Mouse (Mus musculus) limb, embryonic 15.5 days (tissue): ENCODE results near the gene C2. TPM values are rescaled to one million over a fixed set of nuclear protein-coding genes. Genes with fewer than 3 reads are reported as not detected.

Source experiments
- ATAC-seq: fragments of 200-750 bp; cut with Nextera tagmentation; 2 replicates; pipeline ENCODE4 v1.8.0; 2017; ENCODE audit warnings: low read depth, moderate TSS enrichment; ENCODE audit not compliant: insufficient number of reproducible peaks, low FRiP score, low TSS enrichment
- H3K27ac ChIP-seq: fragments of 300-500 bp; sonication (generic); 2 replicates; pipeline ENCODE4 v1.5.1; 2015; ENCODE audit warnings: moderate library complexity, mild to moderate bottlenecking, inconsistent platforms
- H3K27me3 ChIP-seq: fragments of 300-500 bp; sonication (generic); 2 replicates; pipeline ENCODE4 v1.6.1; 2015; ENCODE audit warnings: inconsistent platforms
- H3K36me3 ChIP-seq: fragments of 300-500 bp; sonication (generic); 2 replicates; pipeline ENCODE4 v1.6.1; 2015; ENCODE audit warnings: inconsistent platforms
- H3K4me1 ChIP-seq: fragments of 300-500 bp; sonication (generic); 2 replicates; pipeline ENCODE4 v1.6.1; 2015; ENCODE audit warnings: inconsistent platforms
- H3K4me2 ChIP-seq: fragments of 300-500 bp; sonication (generic); 2 replicates; pipeline ENCODE4 v1.6.1; 2015; ENCODE audit warnings: mild to moderate bottlenecking, inconsistent platforms
- H3K4me3 ChIP-seq: fragments of 300-500 bp; sonication (generic); 2 replicates; pipeline ENCODE4 v1.5.1; 2015; ENCODE audit warnings: mild to moderate bottlenecking, inconsistent platforms
- H3K9ac ChIP-seq: fragments of 300-500 bp; sonication (generic); 2 replicates; pipeline ENCODE4 v1.6.1; 2015; ENCODE audit warnings: inconsistent platforms
- H3K9me3 ChIP-seq: fragments of 300-500 bp; sonication (generic); 2 replicates; pipeline ENCODE4 v1.6.1; 2016; ENCODE audit warnings: inconsistent platforms
- WGBS: fragments of 180-500 bp; shearing (Covaris S2); methylation state at CpG from one replicate; pipeline ENCODE4 v1.1.7; 2015; 5-methylcytosine and 5-hydroxymethylcytosine counted together
- polyA plus RNA-seq: library from polyadenylated mRNA; unstranded; fragments of >200 nt; fragmentation: Nextera tagmentation; extraction: Ambion mirVana; gene quantifications from 2 replicates; pipeline ENCODE4 v1.2.1, GENCODE M21; 2015

Gene C2
- polyA plus RNA-seq, 1 experiment from 2014 or later, result 5.2 TPM

GRCm38 (mm10) chr17:34893072-34893824, 4.8 kb downstream of the C2 start:
- Histone ChIP-seq H3K36me3 (peaks cover 8% of the 10 kb centered on the region; the same call in 1 of the 2 replicates), H3K4me2 (peak overlapping the region; percentile 84), H3K9ac (no peak overlapping the region), H3K9me3 (no peaks in the 10 kb centered on the region), H3K4me1 (peaks cover 33% of the 10 kb centered on the region), H3K4me3 (peak overlapping the region; percentile 74), H3K27ac (peak overlapping the region; percentile 93), H3K27me3 (no peaks in the 10 kb centered on the region)
- ATAC-seq, result no peak
- whole genome bisulfite sequencing, result 68% methylated on average over 12 of the region's 12 CpGs

GRCm38 (mm10) chr17:34891377-34891776, 6.7 kb downstream of the C2 start:
- H3K27me3 ChIP-seq, result no peaks in the 10 kb centered on the region
- no peaks in the 10 kb centered on the region for H3K9me3 ChIP-seq
- no peak overlapping the region for H3K4me2 ChIP-seq
- 91% methylated on average over 2 of the region's 2 CpGs for WGBS
- no peak overlapping the region for H3K4me3 ChIP-seq
- H3K4me1 ChIP-seq, result peaks cover 22% of the 10 kb centered on the region
- H3K9ac ChIP-seq, result no peak overlapping the region
- H3K36me3 ChIP-seq, result peaks cover 6% of the 10 kb centered on the region; the same call in 1 of the 2 replicates
- ATAC-seq, result no peak
- H3K27ac ChIP-seq, result no peak overlapping the region

GRCm38 (mm10) chr17:34890074-34890743, 7.9 kb downstream of the C2 start:
- Histone ChIP-seq H3K27me3 (no peaks in the 10 kb centered on the region), H3K4me1 (peaks cover 10% of the 10 kb centered on the region), H3K9ac (no peak overlapping the region), H3K4me3 (no peak overlapping the region), H3K4me2 (no peak overlapping the region), H3K27ac (no peak overlapping the region), H3K36me3 (no peaks in the 10 kb centered on the region), H3K9me3 (no peaks in the 10 kb centered on the region)
- WGBS, result 84% methylated on average over 12 of the region's 12 CpGs
- no peak for ATAC-seq

- no peaks in the 10 kb centered on the region for H3K36me3 ChIP-seq
- H3K4me3 ChIP-seq, result no peak overlapping the region
- no peaks in the 10 kb centered on the region for H3K9me3 ChIP-seq
- H3K27ac ChIP-seq, result no peak overlapping the region
- no peaks in the 10 kb centered on the region for H3K27me3 ChIP-seq
- WGBS, result 87% methylated on average over 5 of the region's 5 CpGs
- 0 out of 2 replicates have a peak, but pooled peaks cover 5% of the 10 kb centered on the region for H3K4me1 ChIP-seq
- no peak overlapping the region for H3K4me2 ChIP-seq
- ATAC-seq, result no peak
- no peak overlapping the region for H3K9ac ChIP-seq
These were observed 10.1 kb downstream of the C2 start for GRCm38 (mm10) chr17:34887942-34888341.

GRCm38 (mm10) chr17:34885615-34886014, 12.4 kb downstream of the C2 start:
- Histone ChIP-seq H3K4me1 (peaks cover 5% of the 10 kb centered on the region; the same call in 1 of the 2 replicates), H3K27me3 (peaks cover 5% of the 10 kb centered on the region), H3K36me3 (no peaks in the 10 kb centered on the region), H3K9me3 (no peaks in the 10 kb centered on the region), H3K4me2 (no peak overlapping the region), H3K27ac (no peak overlapping the region), H3K9ac (no peak overlapping the region), H3K4me3 (no peak overlapping the region)
- ATAC-seq, result no peak
- WGBS, result 54% methylated on average over 3 of the region's 3 CpGs

- Histone ChIP-seq H3K27me3 (peaks cover 5% of the 10 kb centered on the region), H3K4me3 (no peak overlapping the region), H3K9me3 (no peaks in the 10 kb centered on the region), H3K9ac (no peak overlapping the region), H3K36me3 (no peaks in the 10 kb centered on the region), H3K4me1 (peaks cover 5% of the 10 kb centered on the region; the same call in 1 of the 2 replicates), H3K4me2 (no peak overlapping the region), H3K27ac (no peak overlapping the region)
- no peak for ATAC-seq
- 87% methylated on average over 6 of the region's 6 CpGs for WGBS
These were observed 13.4 kb downstream of the C2 start for GRCm38 (mm10) chr17:34884704-34885103.

GRCm38 (mm10) chr17:34883332-34883731, 14.7 kb downstream of the C2 start:
- Histone ChIP-seq H3K4me2 (no peak overlapping the region), H3K9ac (no peak overlapping the region), H3K27me3 (peaks cover 5% of the 10 kb centered on the region), H3K27ac (no peak overlapping the region), H3K4me3 (no peak overlapping the region), H3K9me3 (no peaks in the 10 kb centered on the region), H3K36me3 (no peaks in the 10 kb centered on the region), H3K4me1 (peaks cover 5% of the 10 kb centered on the region; the same call in 1 of the 2 replicates)
- 61% methylated on average over 3 of the region's 3 CpGs for WGBS
- ATAC-seq, result no peak

GRCm38 (mm10) chr17:34881683-34882310, 16.3 kb downstream of the C2 start, which contains the start of gene Gm20547:
Gene Gm20547 (minus strand): TSS chr17:34882042.
- Histone ChIP-seq H3K4me3 (no peak within 1 kb of the TSS), H3K27ac (no peak within 1 kb of the TSS), H3K9ac (no peak within 1 kb of the TSS), H3K36me3 (no peaks in the 10 kb centered on the region), H3K9me3 (no peaks in the 10 kb centered on the region), H3K27me3 (peaks cover 5% of the 10 kb centered on the region), H3K4me1 (peaks cover 5% of the 10 kb centered on the region; the same call in 1 of the 2 replicates), H3K4me2 (0 out of 2 replicates have a peak within 1 kb of the TSS, but pooled peaks have one; percentile 12)
- ATAC-seq, result no peak
- WGBS, result 10% methylated on average over 15 of the region's 15 CpGs

GRCm38 (mm10) chr17:34881166-34881565, 16.9 kb downstream of the C2 start:
- Histone ChIP-seq H3K9ac (no peak overlapping the region), H3K36me3 (no peaks in the 10 kb centered on the region), H3K4me2 (no peak overlapping the region), H3K27me3 (peaks cover 5% of the 10 kb centered on the region), H3K27ac (no peak overlapping the region), H3K9me3 (no peaks in the 10 kb centered on the region), H3K4me1 (peaks cover 5% of the 10 kb centered on the region; the same call in 1 of the 2 replicates), H3K4me3 (no peak overlapping the region)
- no peak for ATAC-seq

- Histone ChIP-seq H3K27ac (no peak within 1 kb of the TSS), H3K9me3 (no peaks in the 10 kb centered on the region), H3K36me3 (no peaks in the 10 kb centered on the region), H3K27me3 (peaks cover 5% of the 10 kb centered on the region), H3K4me1 (peaks cover 5% of the 10 kb centered on the region; the same call in 1 of the 2 replicates), H3K9ac (no peak within 1 kb of the TSS), H3K4me2 (no peak within 1 kb of the TSS), H3K4me3 (no peak within 1 kb of the TSS)
- 41% methylated on average over 11 of the region's 11 CpGs for WGBS
- ATAC-seq, result no peak
These were observed 18.7 kb downstream of the C2 start, which contains the start of gene Zbtb12 for GRCm38 (mm10) chr17:34879336-34879879. Gene Zbtb12 (plus strand): TSS chr17:34879483.

GRCm38 (mm10) chr17:34874321-34874720, 23.7 kb downstream of the C2 start:
- Histone ChIP-seq H3K27me3 (no peaks in the 10 kb centered on the region), H3K9ac (no peak overlapping the region), H3K4me2 (no peak overlapping the region), H3K4me3 (no peak overlapping the region), H3K36me3 (no peaks in the 10 kb centered on the region), H3K9me3 (no peaks in the 10 kb centered on the region), H3K27ac (no peak overlapping the region), H3K4me1 (no peaks in the 10 kb centered on the region)
- WGBS, result 93% methylated on average over 6 of the region's 6 CpGs
- no peak for ATAC-seq
